Mouse (Mus musculus) MEL (cell line): ENCODE measurements around the gene Tomm34. TPM values are rescaled to one million over a fixed set of nuclear protein-coding genes. Genes with fewer than 3 reads are reported as not detected.

ENCODE experiments used
- DNase-seq: peaks from one replicate; pipeline ENCODE4 v3.0.0; 2011; ENCODE audit warnings: low read depth, low spot score
- H3K27ac ChIP-seq: 2 replicates; pipeline ENCODE4 v1.5.1; 2012; ENCODE audit warnings: low read depth, mild to moderate bottlenecking, control low read depth, low read length, moderate library complexity; ENCODE audit not compliant: control insufficient read depth
- H3K27me3 ChIP-seq, 2 experiments: fragments of 150-350 bp in 1 of 2; sonication (generic) in 1 of 2; 2 replicates each; pipeline ENCODE4 v1.6.1; 2012; ENCODE audit warnings: low read length in 2 of 2, mild to moderate bottlenecking in 2 of 2, improper control_type of control experiment in 1 of 2, moderate library complexity in 1 of 2; ENCODE audit not compliant: insufficient read depth in 2 of 2, control insufficient read depth in 1 of 2
- H3K36me3 ChIP-seq, 2 experiments: 2 replicates each; pipeline ENCODE4 v1.6.1; 2012 to 2014; ENCODE audit warnings: low read length in 2 of 2, improper control_type of control experiment in 1 of 2, inconsistent platforms in 1 of 2, mild to moderate bottlenecking in 1 of 2; ENCODE audit not compliant: insufficient read depth in 2 of 2, control insufficient read depth in 1 of 2
- H3K4me1 ChIP-seq, 2 experiments: fragments of 150-350 bp in 1 of 2; sonication (generic) in 1 of 2; 2 replicates each; pipeline ENCODE4 v1.6.1; 2012; ENCODE audit warnings: low read length in 2 of 2, improper control_type of control experiment in 1 of 2, mild to moderate bottlenecking in 1 of 2; ENCODE audit not compliant: insufficient read depth in 2 of 2, control insufficient read depth in 1 of 2
- H3K4me3 ChIP-seq, 2 experiments: fragments of 150-350 bp in 1 of 2; sonication (generic) in 1 of 2; 2 replicates each; pipeline ENCODE4 v1.5.1; 2012; ENCODE audit warnings: low read depth in 2 of 2, low read length in 2 of 2, mild to moderate bottlenecking in 2 of 2, moderate library complexity in 2 of 2, control low read depth in 1 of 2, improper control_type of control experiment in 1 of 2; ENCODE audit not compliant: control insufficient read depth in 1 of 2, insufficient read depth in 1 of 2
- H3K79me2 ChIP-seq: 2 replicates; pipeline ENCODE4 v1.6.1; 2012; ENCODE audit warnings: mild to moderate bottlenecking, low read length, moderate library complexity; ENCODE audit not compliant: control insufficient read depth, poor library complexity, insufficient read depth
- H3K9ac ChIP-seq: 2 replicates; pipeline ENCODE4 v1.6.1; 2012; ENCODE audit warnings: low read depth, mild to moderate bottlenecking, control low read depth, low read length, moderate library complexity; ENCODE audit not compliant: control insufficient read depth, poor library complexity, severe bottlenecking
- H3K9me3 ChIP-seq: fragments of 150-350 bp; sonication (generic); replicated peaks from 2 replicates; pipeline ENCODE4 v1.6.1; 2012; ENCODE audit warnings: mild to moderate bottlenecking, low read length, improper control_type of control experiment, moderate library complexity; ENCODE audit not compliant: insufficient read depth
- BHLHE40 ChIP-seq: IDR thresholded peaks from 2 replicates; pipeline ENCODE4 v1.6.1; 2012; ENCODE audit warnings: low read depth, mild to moderate bottlenecking, inconsistent platforms, low read length, improper control_type of control experiment, borderline replicate concordance
- CHD1 ChIP-seq: IDR thresholded peaks from 2 replicates; pipeline ENCODE4 v1.6.1; 2012; ENCODE audit warnings: low read depth, mild to moderate bottlenecking, inconsistent platforms, low read length, improper control_type of control experiment
- CHD2 ChIP-seq: IDR thresholded peaks from 2 replicates; pipeline ENCODE4 v1.6.1; 2011; ENCODE audit warnings: low read length, improper control_type of control experiment
- CTCF ChIP-seq, 3 experiments: IDR thresholded peaks in 2 of 3; conservative IDR thresholded peaks in 1 of 3; 2 replicates each; pipeline ENCODE4 v1.5.1; 2011 to 2012; ENCODE audit warnings: low read length in 3 of 3, low read depth in 2 of 3, mild to moderate bottlenecking in 2 of 3, improper control_type of control experiment in 1 of 3, inconsistent platforms in 1 of 3, mixed read lengths in 1 of 3, moderate library complexity in 1 of 3; ENCODE audit not compliant: control insufficient read depth in 1 of 3, insufficient read depth in 1 of 3, poor library complexity in 1 of 3, severe bottlenecking in 1 of 3
- ELF1 ChIP-seq: IDR thresholded peaks from 2 replicates; pipeline ENCODE4 v1.6.1; 2014; ENCODE audit warnings: low read depth, mild to moderate bottlenecking, inconsistent platforms, low read length, improper control_type of control experiment, moderate library complexity
- EP300 ChIP-seq, 2 experiments: IDR thresholded peaks; 2 replicates each; pipeline ENCODE4 v1.6.1; 2011; ENCODE audit warnings: improper control_type of control experiment in 2 of 2, low read length in 2 of 2, low read depth in 1 of 2, mild to moderate bottlenecking in 1 of 2
- ETS1 ChIP-seq: IDR thresholded peaks from 2 replicates; pipeline ENCODE4 v1.6.1; 2012; ENCODE audit warnings: low read depth, mild to moderate bottlenecking, inconsistent platforms, low read length, improper control_type of control experiment, moderate library complexity
- GABPA ChIP-seq: IDR thresholded peaks from 2 replicates; pipeline ENCODE4 v1.6.1; 2012; ENCODE audit warnings: low read depth, mild to moderate bottlenecking, inconsistent platforms, low read length, improper control_type of control experiment, moderate library complexity
- GATA1 ChIP-seq: IDR thresholded peaks from 2 replicates; pipeline ENCODE4 v1.6.1; 2011; ENCODE audit warnings: low read depth, low read length, improper control_type of control experiment
- JUND ChIP-seq: IDR thresholded peaks from 2 replicates; pipeline ENCODE4 v1.6.1; 2011; ENCODE audit warnings: low read depth, mild to moderate bottlenecking, improper control_type of control experiment, low read length
- KAT2A ChIP-seq: conservative IDR thresholded peaks from 2 replicates; pipeline ENCODE4 v1.6.1; 2012; ENCODE audit warnings: low read depth, low read length, improper control_type of control experiment, inconsistent platforms
- MAX ChIP-seq: IDR thresholded peaks from 2 replicates; pipeline ENCODE4 v1.6.1; 2011; ENCODE audit warnings: low read length, improper control_type of control experiment
- MEF2A ChIP-seq: IDR thresholded peaks from 2 replicates; pipeline ENCODE4 v1.6.1; 2014; ENCODE audit warnings: low read depth, mild to moderate bottlenecking, inconsistent platforms, low read length, improper control_type of control experiment; ENCODE audit not compliant: poor library complexity, insufficient replicate concordance, severe bottlenecking; ENCODE audit errors: extremely low read depth
- MXI1 ChIP-seq: IDR thresholded peaks from 2 replicates; pipeline ENCODE4 v1.6.1; 2011; ENCODE audit warnings: mild to moderate bottlenecking, low read depth, low read length, improper control_type of control experiment
- MYB ChIP-seq: IDR thresholded peaks from 2 replicates; pipeline ENCODE4 v1.6.1; 2011; ENCODE audit warnings: mild to moderate bottlenecking, low read depth, low read length, improper control_type of control experiment
- MYC ChIP-seq: IDR thresholded peaks from 2 replicates; pipeline ENCODE4 v1.6.1; 2011; ENCODE audit warnings: low read depth, mild to moderate bottlenecking, low read length, improper control_type of control experiment, moderate library complexity
- POLR2AphosphoS2 ChIP-seq: IDR thresholded peaks from 2 replicates; pipeline ENCODE4 v1.6.1; 2011; ENCODE audit warnings: low read length, improper control_type of control experiment
- POLR2AphosphoS5 ChIP-seq: IDR thresholded peaks from 2 replicates; pipeline ENCODE4 v1.6.1; 2012; ENCODE audit warnings: low read depth, borderline replicate concordance, mild to moderate bottlenecking, inconsistent platforms, low read length, moderate library complexity, mixed read lengths
- RCOR1 ChIP-seq: IDR thresholded peaks from 2 replicates; pipeline ENCODE4 v1.6.1; 2012; ENCODE audit warnings: low read depth, mild to moderate bottlenecking, inconsistent platforms, low read length, improper control_type of control experiment
- SIN3A ChIP-seq: IDR thresholded peaks from 2 replicates; pipeline ENCODE4 v1.6.1; 2012; ENCODE audit warnings: low read length, improper control_type of control experiment, inconsistent platforms
- SMC3 ChIP-seq: IDR thresholded peaks from 2 replicates; pipeline ENCODE4 v1.6.1; 2011; ENCODE audit warnings: low read depth, low read length, improper control_type of control experiment
- TCF12 ChIP-seq: IDR thresholded peaks from 2 replicates; pipeline ENCODE4 v1.6.1; 2014; ENCODE audit warnings: low read depth, mild to moderate bottlenecking, inconsistent platforms, low read length, improper control_type of control experiment, moderate library complexity
- UBTF ChIP-seq: IDR thresholded peaks from 2 replicates; pipeline ENCODE4 v1.6.1; 2012; ENCODE audit warnings: low read depth, mild to moderate bottlenecking, inconsistent platforms, low read length, improper control_type of control experiment, moderate library complexity, borderline replicate concordance; ENCODE audit not compliant: insufficient read depth
- ZC3H11A ChIP-seq: IDR thresholded peaks from 2 replicates; pipeline ENCODE4 v1.6.1; 2012; ENCODE audit warnings: low read depth, mild to moderate bottlenecking, inconsistent platforms, low read length, improper control_type of control experiment
- ZKSCAN1 ChIP-seq: IDR thresholded peaks from 2 replicates; pipeline ENCODE4 v1.6.1; 2012; ENCODE audit warnings: low read depth, mild to moderate bottlenecking, inconsistent platforms, low read length, improper control_type of control experiment, moderate library complexity
- ZMIZ1 ChIP-seq: IDR thresholded peaks from 2 replicates; pipeline ENCODE4 v1.6.1; 2012; ENCODE audit warnings: low read depth, mild to moderate bottlenecking, inconsistent platforms, low read length, improper control_type of control experiment, moderate library complexity
- ZNF384 ChIP-seq: IDR thresholded peaks from 2 replicates; pipeline ENCODE4 v1.6.1; 2012; ENCODE audit warnings: low read depth, mild to moderate bottlenecking, inconsistent platforms, low read length, improper control_type of control experiment
- polyA plus RNA-seq, 2 experiments: library from polyadenylated mRNA; stranded (reverse) in 1 of 2; unstranded in 1 of 2; fragments of >175 nt in 1 of 2; fragments of >200 nt in 1 of 2; gene quantifications; 2 replicates each; pipeline versions ENCODE4 v1.2.1 to v1.2.4; 2012; ENCODE audit warnings: low replicate concordance in 2 of 2, low read depth in 1 of 2; ENCODE audit not compliant: insufficient read length in 2 of 2, insufficient read depth in 1 of 2, missing spikeins in 1 of 2
- total RNA-seq: library from RNA; depleted of rRNA; stranded (reverse); fragments of 300-350 nt; gene quantifications from 2 replicates; pipeline ENCODE4 v1.2.3, GENCODE M21; 2012

The Tomm34 gene
- total and polyA plus RNA-seq, 3 experiments: 38.9 to 48.7 TPM; not detected in 1

DNA sequence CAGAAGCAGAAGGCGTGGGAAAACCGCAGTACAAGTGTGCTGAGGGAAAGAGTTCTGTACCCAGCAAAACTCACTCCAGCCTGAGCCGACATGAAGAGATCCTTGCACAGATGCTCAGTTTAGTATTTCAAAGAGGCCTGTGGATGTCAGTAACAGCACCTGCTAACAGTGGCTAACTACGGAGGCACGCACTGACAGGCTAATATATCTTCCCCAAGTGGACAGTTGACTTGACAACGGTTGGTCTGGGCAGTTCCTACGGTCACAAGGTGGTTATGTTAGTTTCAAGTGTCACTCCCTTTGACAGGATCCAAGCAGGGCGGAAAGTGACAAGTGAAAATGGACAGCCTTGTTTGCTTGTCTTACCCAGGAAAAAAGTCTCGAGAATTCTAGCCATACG is 11.2 kb upstream of the Tomm34 start:
- H3K4me1 ChIP-seq: peaks cover 18 to 25% of the 10 kb centered on the region in 2 experiments
- H3K27ac ChIP-seq: no peak overlapping the region
- H3K9ac ChIP-seq: no peak overlapping the region
- no peaks in the 10 kb centered on the region for H3K27me3 ChIP-seq
- peaks cover 9% of the 10 kb centered on the region for H3K79me2 ChIP-seq
- DNase-seq: no peak
- H3K36me3 ChIP-seq: peaks cover 16 to 41% of the 10 kb centered on the region in 2 experiments
- TF ChIP-seq ZC3H11A (no peak), ZKSCAN1 (no peak), POLR2AphosphoS5 (no peak), BHLHE40 (no peak), EP300 (IDR thresholded peaks at IDR 0.05; ENCODE audit: low read depth in 1 of 2, low read length in 2 of 2) (no peak), MEF2A (no peak), GATA1 (no peak), ETS1 (no peak), SIN3A (no peak), SMC3 (no peak), MXI1 (no peak), MYC (no peak), ELF1 (no peak), ZNF384 (no peak), UBTF (no peak), MAX (no peak), CHD1 (no peak)
- H3K4me3 ChIP-seq: no peak overlapping the region
- H3K9me3 ChIP-seq: no peaks in the 10 kb centered on the region

DNA sequence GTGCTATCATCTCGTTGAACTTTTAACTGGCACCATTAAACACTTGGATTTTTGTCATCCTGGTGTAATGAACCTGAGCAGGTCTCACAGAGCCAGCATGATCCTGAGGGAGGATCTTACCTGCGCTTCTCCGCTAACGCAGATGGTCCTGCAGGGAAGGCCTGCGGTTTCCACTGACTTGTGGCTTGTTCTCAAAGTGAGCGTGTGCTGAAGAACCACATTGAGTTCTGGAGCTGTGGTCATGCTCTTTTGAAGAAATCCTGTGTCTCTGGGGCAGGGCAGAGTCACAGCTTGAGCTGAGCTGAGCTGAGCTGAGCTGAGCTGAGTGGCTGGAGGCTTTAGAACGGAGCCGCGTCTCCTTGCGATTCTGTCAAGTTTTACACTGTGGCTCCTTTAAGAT is 10.6 kb upstream of the Tomm34 start:
- Histone ChIP-seq H3K27ac (no peak overlapping the region), H3K9ac (no peak overlapping the region), H3K4me3 (no peak overlapping the region), H3K27me3 (no peaks in the 10 kb centered on the region), H3K79me2 (peaks cover 13% of the 10 kb centered on the region), H3K9me3 (no peaks in the 10 kb centered on the region)
- TF ChIP-seq ETS1 (no peak), EP300 (IDR thresholded peaks at IDR 0.05; ENCODE audit: low read depth in 1 of 2, low read length in 2 of 2) (no peak), POLR2AphosphoS2 (no peak), GABPA (no peak), MYC (no peak), MAX (no peak), SMC3 (no peak), CHD2 (no peak), MYB (no peak), CTCF (IDR thresholded peaks at IDR 0.05 in 2 of 3, conservative IDR thresholded peaks at IDR 0.05 in 1 of 3; ENCODE audit: control insufficient read depth in 1 of 3, insufficient read depth in 1 of 3, low read depth in 2 of 3, low read length in 3 of 3, poor library complexity in 1 of 3, severe bottlenecking in 1 of 3) (no peak), KAT2A (no peak), JUND (no peak), TCF12 (no peak), ZMIZ1 (no peak), RCOR1 (no peak), ELF1 (no peak)
- TF ChIP-seq, all 39 proteins: peak for 0
- H3K36me3 ChIP-seq: peaks cover 16 to 45% of the 10 kb centered on the region in 2 experiments
- no peak for DNase-seq
- peaks cover 18 to 25% of the 10 kb centered on the region in 2 experiments for H3K4me1 ChIP-seq
